Mouse (Mus musculus) layer of hippocampus, adult 6 months (tissue): ENCODE measurements around the gene Pou3f3. TPM values are rescaled to one million over a fixed set of nuclear protein-coding genes. Genes with fewer than 3 reads are reported as not detected.

ENCODE experiments used
- long read RNA-seq, 2 experiments: library from polyadenylated mRNA; unstranded; transcript quantifications; one replicate each; pipeline ENCODE4 v2.0.0; 2019 to 2020
- polyA plus RNA-seq: library from polyadenylated mRNA; unstranded; fragments of <200 nt; fragmentation: Nextera tagmentation; gene quantifications from 2 replicates; pipeline ENCODE4 v1.2.3, GENCODE M21; 2021

Gene Pou3f3
- polyA plus RNA-seq: 5.9 and 7.5 TPM in 2 replicates
- long read RNA-seq, experiment 1, full-length matches to known transcripts: 30 of 30 reads
- long read RNA-seq, experiment 1, partial matches to known transcripts: 0 of 30 reads
- long read RNA-seq, experiment 1, other reads (novel, unspliced or antisense): 0 of 30 reads
- long read RNA-seq, experiment 2, full-length matches to known transcripts: 38 of 38 reads
- long read RNA-seq, experiment 2, partial matches to known transcripts: 0 of 38 reads
- long read RNA-seq, experiment 2, other reads (novel, unspliced or antisense): 0 of 38 reads

GRCm38 (mm10) chr1:42695578-42695915, at the start of gene Pou3f3:
Pou3f3 (plus strand) TSS chr1:42695768.

Other genes starting within 250 kb of the Pou3f3 start
- 57.1 and 60.7 TPM in 2 replicates for gene Mrps9, start 155.5 kb downstream of the Pou3f3 start, polyA plus RNA-seq